Mouse (Mus musculus) forelimb bud, embryonic 11.5 days (tissue): ENCODE measurements around the gene Mettl18.

ENCODE experiments used
- DNase-seq: peaks from one replicate; pipeline ENCODE4 v3.0.0-alpha.2; 2012; ENCODE audit warnings: low read depth, low spot score

Mettl18 gene

GRCm38 (mm10) chr1:164043549-164043948, 48.9 kb downstream of the Mettl18 start:
- no peak for DNase-seq
